In the genomic region with DNA sequence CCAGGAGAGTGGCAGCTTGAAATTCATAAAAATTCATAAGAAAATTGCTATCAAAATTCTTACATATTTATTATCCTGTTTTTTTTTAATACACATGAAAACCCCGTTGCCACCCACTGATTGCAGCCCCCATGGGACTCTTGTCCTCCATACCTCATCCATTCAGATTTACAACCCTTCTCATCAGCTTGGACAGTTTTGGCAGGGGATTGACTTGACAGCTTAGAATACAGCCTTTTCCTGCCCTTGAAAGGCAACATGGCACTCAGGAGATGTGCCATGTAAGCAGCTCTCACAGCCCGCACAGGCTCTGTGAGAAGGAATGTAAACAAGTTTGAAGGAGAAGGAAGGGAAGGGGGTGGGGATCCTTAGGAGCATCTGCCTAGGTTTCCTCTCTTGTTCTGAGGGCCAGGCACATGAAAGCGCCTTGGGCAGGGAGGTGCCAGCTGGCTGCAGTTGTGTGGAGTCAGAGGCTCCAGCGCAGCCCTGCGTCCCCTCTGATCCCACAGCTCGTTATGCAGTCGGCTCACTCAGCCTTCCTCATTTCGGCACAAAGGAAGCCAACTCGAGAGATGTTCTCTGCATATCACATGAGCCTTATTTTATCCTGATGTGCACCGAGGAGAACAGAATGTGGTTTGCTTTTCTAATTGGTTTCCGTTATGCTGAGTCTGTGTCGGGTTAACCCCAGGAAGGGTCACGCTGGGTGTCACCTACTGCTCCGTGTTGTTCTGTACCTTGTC, we compare ENCODE assay signal across 8 mouse cellular contexts.
DNase-seq lines count a peak whose midpoint lies in the region; ATAC-seq lines count a peak whose summit lies in the region.

No protein-coding gene starts in this region.

- ATAC-seq in embryonic facial prominence, embryonic 13.5 days (ENCODE audit: insufficient number of reproducible peaks, insufficient read depth, low FRiP score, low TSS enrichment, low read depth): no peak
- ATAC-seq in heart, embryonic 14.5 days (ENCODE audit: insufficient number of reproducible peaks, insufficient read depth, low FRiP score, low read depth): no peak

- peak; percentile 44 for DNase-seq in testis, postnatal 10 days (ENCODE audit: low spot score)
- no peak for DNase-seq in testis, postnatal 14 days (ENCODE audit: low spot score)
- peak; percentile 24 for DNase-seq in left cerebral cortex, adult 11 months (ENCODE audit: low spot score)
- peak; percentile 55 for DNase-seq in lung, postnatal 14 days
- DNase-seq in retina, postnatal 1 day: peak; percentile 63
- no peak for DNase-seq in spleen, adult 18-20 months

- H3K36me3 ChIP-seq in embryonic facial prominence, embryonic 13.5 days: no peaks in the 10 kb centered on the region
- no peaks in the 10 kb centered on the region for H3K36me3 ChIP-seq in heart, embryonic 14.5 days (ENCODE audit: control insufficient read depth, insufficient read depth, low read length)

- peaks cover 7% of the 10 kb centered on the region for H3K4me1 ChIP-seq in embryonic facial prominence, embryonic 13.5 days
- peaks cover 8 to 15% of the 10 kb centered on the region in 2 experiments; a peak in 3 of 4 replicates for H3K4me1 ChIP-seq in heart, embryonic 14.5 days (ENCODE audit: control insufficient read depth in 2 of 2, insufficient read depth in 2 of 2, low read length in 2 of 2)

- H3K9ac ChIP-seq in embryonic facial prominence, embryonic 13.5 days: peak overlapping the region; percentile 64
- peak overlapping the region; percentile 36; the same call in 1 of the 2 replicates for H3K9ac ChIP-seq in heart, embryonic 14.5 days (ENCODE audit: low read length)

- no peaks in the 10 kb centered on the region for H3K9me3 ChIP-seq in embryonic facial prominence, embryonic 13.5 days
- no peaks in the 10 kb centered on the region for H3K9me3 ChIP-seq in heart, embryonic 14.5 days (ENCODE audit: control insufficient read depth, low read length)

- WGBS in embryonic facial prominence, embryonic 13.5 days: 17% methylated on average over 14 of the region's 14 CpGs
- WGBS in heart, embryonic 14.5 days: 39% methylated on average over 14 of the region's 14 CpGs

- H3K27me3 ChIP-seq in embryonic facial prominence, embryonic 13.5 days: no peaks in the 10 kb centered on the region
- no peaks in the 10 kb centered on the region for H3K27me3 ChIP-seq in heart, embryonic 14.5 days (ENCODE audit: control insufficient read depth, insufficient read depth, low read length)

- H3K4me2 ChIP-seq in embryonic facial prominence, embryonic 13.5 days: peak overlapping the region; percentile 57
- peak overlapping the region; percentile 50 for H3K4me2 ChIP-seq in heart, embryonic 14.5 days (ENCODE audit: low read length)

- no peak overlapping the region for H3K27ac ChIP-seq in embryonic facial prominence, embryonic 13.5 days
- no peak overlapping the region for H3K27ac ChIP-seq in heart, embryonic 14.5 days (replicated peaks in 1 of 2; ENCODE audit: control insufficient read depth in 1 of 2, insufficient read depth in 1 of 2, low read depth in 2 of 2, low read length in 2 of 2)

- H3K4me3 ChIP-seq in embryonic facial prominence, embryonic 13.5 days: peak overlapping the region; percentile 17
- no peak overlapping the region for H3K4me3 ChIP-seq in heart, embryonic 14.5 days (ENCODE audit: control insufficient read depth in 1 of 2, insufficient read depth in 1 of 2, low read depth in 1 of 2, low read length in 2 of 2)

Comparison
In these comparisons a context has a peak if more than half of its experiments do, and no peak if none do; other contexts are left out.
1. DNase-seq: peak in testis, postnatal 10 days (single experiment), left cerebral cortex, adult 11 months (single experiment), lung, postnatal 14 days (single experiment) and retina, postnatal 1 day (single experiment); none in testis, postnatal 14 days (single experiment) and spleen, adult 18-20 months (0 of 2).